Mouse (Mus musculus) layer of hippocampus, adult 2 months (tissue): ENCODE data around the gene Krt18. TPM values are rescaled to one million over a fixed set of nuclear protein-coding genes. Genes with fewer than 3 reads are reported as not detected.
A peak's percentile ranks its signal among the peaks of the same experiment; 100 is the strongest.

Source experiments
- DNase-seq, 2 experiments: peaks; one replicate each; pipeline ENCODE4 v3.0.0; 2022; ENCODE audit warnings: low spot score in 2 of 2
- H3K27ac ChIP-seq: fragments of 200-600 bp; 2 replicates; pipeline ENCODE4 v1.8.1; 2022
- H3K4me3 ChIP-seq: fragments of 200-600 bp; 2 replicates; pipeline ENCODE4 v1.8.1; 2022; ENCODE audit warnings: mild to moderate bottlenecking
- CTCF ChIP-seq: fragments of 200-600 bp; conservative IDR thresholded peaks from 2 replicates; pipeline ENCODE4 v1.8.1; 2022; ENCODE audit warnings: antibody characterized with exemption, mild to moderate bottlenecking, moderate library complexity
- total RNA-seq, 2 experiments: library from RNA; stranded (reverse); gene quantifications; 2 replicates each; pipeline ENCODE4 v1.2.3; 2021

Gene Krt18
- total RNA-seq, 2 experiments from 2014 or later, result 0.32 to 0.67 TPM

- no peak overlapping the region for H3K27ac ChIP-seq
- no peak for TF ChIP-seq CTCF
- DNase-seq, result no peak
- no peak overlapping the region for H3K4me3 ChIP-seq
These were observed 5.5 kb upstream of the Krt18 start for GRCm38 (mm10) chr15:102022481-102022880.

GRCm38 (mm10) chr15:102023888-102024287 is 4.1 kb upstream of the Krt18 start:
- H3K27ac ChIP-seq, result no peak overlapping the region
- TF ChIP-seq CTCF, result no peak
- no peak overlapping the region for H3K4me3 ChIP-seq
- no peak for DNase-seq

- DNase-seq, result no peak
- peak overlapping the region; percentile 2; the same call in 1 of the 2 replicates for H3K4me3 ChIP-seq
- no peak overlapping the region for H3K27ac ChIP-seq
- TF ChIP-seq CTCF, result no peak
These were observed 2.7 kb upstream of the Krt18 start for GRCm38 (mm10) chr15:102025136-102025872.

- no peak overlapping the region for H3K27ac ChIP-seq
- no peak for DNase-seq
- H3K4me3 ChIP-seq, result no peak overlapping the region
- no peak for TF ChIP-seq CTCF
These were observed 1.6 kb upstream of the Krt18 start for GRCm38 (mm10) chr15:102026430-102026829.

DNA sequence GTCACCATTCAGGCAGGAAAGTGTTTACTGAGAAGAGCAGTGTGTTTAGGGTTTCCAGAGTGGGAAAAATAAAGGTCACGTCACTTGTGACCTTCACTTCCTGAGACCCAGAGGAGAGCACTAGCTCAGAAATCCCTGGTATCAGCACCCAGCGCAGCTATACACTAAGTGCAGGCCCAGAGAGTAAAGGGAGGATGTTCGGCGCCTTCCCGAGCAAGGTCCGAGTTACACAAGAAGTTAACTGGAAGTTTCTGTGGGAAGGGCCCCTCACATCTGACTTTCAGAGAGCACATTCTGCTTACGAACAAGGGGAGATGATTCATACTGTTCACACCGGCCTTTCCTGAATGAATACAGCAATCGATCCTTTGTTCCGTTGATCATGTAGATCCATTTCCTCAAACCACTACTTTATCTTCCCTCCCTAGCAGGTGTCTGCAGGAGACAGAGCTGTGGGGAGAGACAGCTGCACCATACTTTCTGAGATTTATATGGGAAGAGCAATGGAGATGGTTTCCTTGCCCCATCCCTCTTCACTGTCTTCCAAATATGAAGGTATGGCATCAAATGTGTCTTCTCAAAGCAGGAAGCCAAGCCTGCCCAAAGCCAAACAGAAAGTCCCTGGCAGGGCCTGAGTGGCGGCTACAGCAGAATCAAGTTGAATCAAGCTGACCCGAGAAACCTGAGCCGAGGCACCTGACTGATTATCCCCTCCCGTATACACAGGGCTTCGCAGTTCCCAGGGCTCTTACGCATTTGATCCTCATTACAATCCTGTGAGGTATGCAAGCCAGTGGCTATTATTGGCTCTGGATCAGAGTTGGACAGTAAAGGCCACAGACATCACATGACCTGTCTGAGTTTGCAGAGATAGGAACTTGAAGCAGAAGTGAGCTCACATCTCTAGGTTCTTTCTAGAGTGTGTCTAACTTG is 6.4 kb downstream of the Krt18 start:
- no peak for TF ChIP-seq CTCF
- H3K27ac ChIP-seq, result no peak overlapping the region
- no peak overlapping the region for H3K4me3 ChIP-seq

GRCm38 (mm10) chr15:102040277-102040676 is 12.3 kb downstream of the Krt18 start:
- H3K4me3 ChIP-seq, result no peak overlapping the region
- no peak overlapping the region for H3K27ac ChIP-seq
- no peak for DNase-seq
- TF ChIP-seq CTCF, result no peak

More for the DNA sequence above, 6.4 kb downstream of the Krt18 start:
- no peak for DNase-seq

DNA sequence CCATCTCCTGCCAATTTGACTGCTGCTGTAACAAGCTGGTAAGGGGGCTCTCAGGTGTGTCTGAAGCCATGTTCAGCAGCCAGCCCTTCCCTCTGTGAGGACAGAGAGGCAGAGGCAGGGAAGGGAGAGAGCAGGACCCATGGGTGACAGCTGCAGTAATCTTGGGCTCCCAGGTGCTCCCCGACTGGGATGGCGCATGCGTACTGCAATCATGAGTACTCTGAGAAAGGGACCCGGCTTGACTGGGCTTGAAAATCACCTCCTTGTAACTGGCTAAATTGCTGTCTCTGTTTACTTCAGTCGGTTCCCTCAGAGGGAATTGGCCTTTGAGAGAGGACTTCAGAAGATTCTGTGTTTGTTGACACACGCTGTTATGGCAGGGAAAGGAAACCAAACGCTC is 14.0 kb downstream of the Krt18 start:
- no peak for DNase-seq
- H3K27ac ChIP-seq, result no peak overlapping the region
- TF ChIP-seq CTCF, result no peak
- no peak overlapping the region for H3K4me3 ChIP-seq

DNA sequence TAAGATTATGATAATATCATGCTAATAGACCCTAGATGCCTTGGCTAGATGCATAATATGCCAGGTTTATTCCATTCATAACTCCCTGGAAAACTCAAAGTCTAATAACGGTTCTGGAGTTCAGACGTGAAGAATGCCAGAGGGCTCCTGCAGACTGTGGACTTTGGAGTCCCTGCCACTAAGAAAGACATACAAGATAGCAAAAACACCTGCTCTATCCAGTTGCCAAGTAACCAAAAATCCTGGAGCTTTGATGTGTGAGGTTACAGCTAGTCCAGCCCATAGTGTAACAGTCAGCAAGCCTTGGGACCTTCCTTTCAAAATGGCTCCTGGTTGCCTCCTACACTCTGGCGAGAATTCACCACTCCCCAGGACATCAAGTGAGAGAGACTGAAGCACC is 16.8 kb downstream of the Krt18 start:
- DNase-seq, result no peak
- TF ChIP-seq CTCF, result no peak
- Histone ChIP-seq H3K27ac (no peak overlapping the region), H3K4me3 (no peak overlapping the region)

GRCm38 (mm10) chr15:102045691-102046090 is 17.7 kb downstream of the Krt18 start:
- DNase-seq, result no peak
- no peak overlapping the region for H3K4me3 ChIP-seq
- H3K27ac ChIP-seq, result no peak overlapping the region
- no peak for TF ChIP-seq CTCF

- no peak overlapping the region for H3K4me3 ChIP-seq
- DNase-seq, result no peak
- TF ChIP-seq CTCF, result no peak
- no peak overlapping the region for H3K27ac ChIP-seq
These were observed 20.0 kb downstream of the Krt18 start for GRCm38 (mm10) chr15:102048006-102048405.

DNA sequence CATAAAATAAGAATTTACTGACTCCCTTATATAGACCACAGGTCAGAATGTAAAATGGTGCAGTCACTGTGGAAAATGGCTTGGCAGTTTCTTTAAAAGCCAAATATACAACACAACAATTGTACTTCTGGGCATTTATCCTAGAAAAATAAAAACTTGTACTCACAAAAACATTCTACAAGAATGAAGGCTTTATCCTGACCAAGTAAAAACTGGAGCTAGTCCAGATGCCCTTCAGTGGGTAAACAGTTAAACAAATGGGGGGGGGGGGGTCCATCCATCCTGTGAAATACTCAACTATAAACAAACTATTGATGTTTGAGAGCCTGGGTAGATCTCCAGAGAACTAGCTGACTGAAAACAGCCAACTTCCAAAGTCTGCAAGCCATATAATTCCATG is 21.9 kb downstream of the Krt18 start:
- no peak for DNase-seq
- no peak for TF ChIP-seq CTCF
- H3K4me3 ChIP-seq, result no peak overlapping the region
- H3K27ac ChIP-seq, result no peak overlapping the region

DNA sequence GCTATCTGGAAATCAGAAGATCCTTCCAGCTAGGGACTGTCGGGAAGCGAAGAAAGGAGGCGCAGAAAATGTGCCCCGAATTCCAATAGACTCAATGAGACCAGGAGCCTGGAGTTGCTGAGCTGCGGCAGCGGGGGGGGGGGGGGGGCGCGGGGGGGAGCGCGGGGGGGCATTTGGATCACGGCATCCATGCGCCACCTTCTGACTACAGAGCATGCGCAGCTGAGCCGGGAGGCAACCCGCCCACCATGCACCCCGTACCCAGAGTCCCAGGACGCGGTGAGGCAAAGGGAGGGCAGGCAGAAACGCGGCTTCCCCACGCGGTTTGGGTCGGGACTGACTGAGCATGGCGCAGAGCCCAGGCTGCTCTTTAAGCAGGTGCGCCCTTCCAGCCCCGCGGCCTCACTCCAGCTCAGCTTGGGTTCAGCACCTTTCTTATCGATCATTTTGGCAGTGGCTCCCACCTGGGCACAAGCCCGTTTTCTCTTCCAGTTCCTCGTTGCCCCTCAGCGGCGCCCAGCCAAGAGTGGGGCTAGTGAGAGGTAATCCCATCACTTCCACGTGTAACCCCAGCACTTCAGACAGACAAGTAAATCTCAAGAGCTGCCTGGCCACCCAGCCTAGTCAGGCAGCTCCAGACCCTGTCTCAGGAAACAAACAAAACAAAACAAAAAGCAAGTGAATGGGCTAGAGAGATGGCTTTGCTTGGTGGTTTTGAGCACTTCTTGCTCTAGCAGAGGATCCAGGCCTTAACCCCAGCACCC is 24.1 kb downstream of the Krt18 start:
- peak; percentile 47 to 57 for DNase-seq
- Histone ChIP-seq H3K4me3 (peak overlapping the region; percentile 54), H3K27ac (peak overlapping the region; percentile 86)
- peak; percentile 43 for TF ChIP-seq CTCF
